Mouse (Mus musculus) liver, embryonic 15.5 days (tissue): ENCODE measurements around the gene Runx2. TPM values are rescaled to one million over a fixed set of nuclear protein-coding genes. Genes with fewer than 3 reads are reported as not detected.

ENCODE experiments used
- ATAC-seq: fragments of 200-750 bp; cut with Nextera tagmentation; 2 replicates; pipeline ENCODE4 v1.8.0; 2017; ENCODE audit warnings: moderate number of reproducible peaks, mild to moderate bottlenecking, moderate library complexity; ENCODE audit not compliant: insufficient read depth
- H3K27ac ChIP-seq: fragments of 300-500 bp; sonication (generic); replicated peaks from 2 replicates; pipeline ENCODE4 v1.5.1; 2015; ENCODE audit warnings: mild to moderate bottlenecking, inconsistent platforms
- H3K27me3 ChIP-seq: fragments of 300-500 bp; sonication (generic); 2 replicates; pipeline ENCODE4 v1.6.1; 2015; ENCODE audit warnings: mild to moderate bottlenecking, inconsistent platforms
- H3K36me3 ChIP-seq: fragments of 300-500 bp; sonication (generic); replicated peaks from 2 replicates; pipeline ENCODE4 v1.6.1; 2015; ENCODE audit warnings: moderate library complexity, mild to moderate bottlenecking, inconsistent platforms
- H3K4me1 ChIP-seq: fragments of 300-500 bp; sonication (generic); replicated peaks from 2 replicates; pipeline ENCODE4 v1.6.1; 2015; ENCODE audit warnings: inconsistent platforms
- H3K4me2 ChIP-seq: fragments of 300-500 bp; sonication (generic); 2 replicates; pipeline ENCODE4 v1.6.1; 2015; ENCODE audit warnings: moderate library complexity, mild to moderate bottlenecking, inconsistent platforms
- H3K4me3 ChIP-seq: fragments of 300-500 bp; sonication (generic); replicated peaks from 2 replicates; pipeline ENCODE4 v1.5.1; 2015; ENCODE audit warnings: mild to moderate bottlenecking, inconsistent platforms
- H3K9ac ChIP-seq: fragments of 300-500 bp; sonication (generic); 2 replicates; pipeline ENCODE4 v1.6.1; 2015; ENCODE audit warnings: moderate library complexity, mild to moderate bottlenecking, inconsistent platforms
- H3K9me3 ChIP-seq: fragments of 300-500 bp; sonication (generic); replicated peaks from 2 replicates; pipeline ENCODE4 v1.6.1; 2016; ENCODE audit warnings: inconsistent platforms
- WGBS: fragments of 180-500 bp; shearing (Covaris S2); methylation state at CpG from one replicate; pipeline ENCODE4 v1.1.7; 2015; ENCODE audit warnings: mixed read lengths; ENCODE audit not compliant: insufficient replicate concordance; 5-methylcytosine and 5-hydroxymethylcytosine counted together
- polyA plus RNA-seq: library from polyadenylated mRNA; unstranded; fragments of >200 nt; fragmentation: Nextera tagmentation; extraction: Ambion mirVana; gene quantifications from 2 replicates; pipeline ENCODE4 v1.2.1, GENCODE M21; 2015

Runx2 gene
- polyA plus RNA-seq, 1 experiment from 2014 or later = 0.56 TPM

GRCm38 (mm10) chr17:44455681-44456600 lies 358.7 kb downstream of the Runx2 start:
- Histone ChIP-seq H3K4me1 (no peaks in the 10 kb centered on the region), H3K9ac (no peak overlapping the region), H3K4me2 (no peak overlapping the region), H3K27me3 (no peaks in the 10 kb centered on the region; the same call in 1 of the 2 replicates), H3K4me3 (no peak overlapping the region), H3K36me3 (no peaks in the 10 kb centered on the region), H3K27ac (no peak overlapping the region), H3K9me3 (no peaks in the 10 kb centered on the region)
- WGBS = 23% methylated on average over 12 of the region's 12 CpGs
- ATAC-seq = no peak

GRCm38 (mm10) chr17:44449915-44450471 lies 364.6 kb downstream of the Runx2 start:
- H3K27me3 ChIP-seq = no peaks in the 10 kb centered on the region
- H3K4me2 ChIP-seq = no peak overlapping the region
- 59% methylated on average over 9 of the region's 9 CpGs for WGBS
- H3K9me3 ChIP-seq = no peaks in the 10 kb centered on the region
- H3K27ac ChIP-seq = no peak overlapping the region
- no peak for ATAC-seq
- H3K9ac ChIP-seq = no peak overlapping the region
- no peaks in the 10 kb centered on the region for H3K36me3 ChIP-seq
- no peak overlapping the region for H3K4me3 ChIP-seq
- no peaks in the 10 kb centered on the region for H3K4me1 ChIP-seq

Other genes with a start within 250 kb of the Runx2 start
- 6.5 and 6.6 TPM in 2 replicates for gene Supt3, start 37.6 kb downstream of the Runx2 start, polyA plus RNA-seq